Comparison of ENCODE assay signal across 11 mouse cellular contexts in the genomic region with DNA sequence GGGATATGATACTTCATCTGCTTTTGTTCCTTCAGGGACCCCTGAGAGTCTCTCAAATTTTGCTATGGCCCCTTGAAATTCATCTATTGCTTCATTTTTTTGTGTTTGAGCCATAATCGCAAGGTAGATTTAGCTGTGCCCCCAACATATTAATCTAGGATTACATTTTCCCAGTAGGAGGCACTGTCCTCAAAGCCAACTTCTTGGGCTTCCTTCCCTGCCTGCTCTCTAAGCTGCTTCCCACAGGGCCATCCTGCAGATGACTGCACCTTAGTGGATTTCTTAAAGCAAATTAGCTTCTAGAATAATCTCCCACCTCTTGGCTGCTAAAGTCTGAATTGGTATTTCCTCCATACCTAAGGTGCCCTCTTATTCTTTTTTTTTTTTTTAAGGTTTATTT. TPM values are rescaled to one million over a fixed set of nuclear protein-coding genes. Genes with fewer than 3 reads are reported as not detected.
A peak's percentile ranks its signal among the peaks of the same experiment; 100 is the strongest.
DNase-seq lines count a peak whose midpoint lies in the region; ATAC-seq and TF ChIP-seq lines count a peak whose summit lies in the region.
"Had no signal": no experiment of that assay in that cellular context is flagged by ENCODE, and none has a peak within 500 bp of the region (broad histone marks: within the 10 kb centered on the region; RNA-seq: fewer than 3 reads in every experiment).

No protein-coding gene starts in this region.

- H3K27ac ChIP-seq in kidney, embryonic 16.5 days (ENCODE audit: low read length) = no peak overlapping the region
- no peak overlapping the region for H3K27ac ChIP-seq in stomach, postnatal 0 days (replicated peaks)
- no peak overlapping the region for H3K27ac ChIP-seq in forebrain, embryonic 13.5 days
- H3K27ac ChIP-seq: embryonic facial prominence, embryonic 13.5 days; hindbrain, embryonic 15.5 days had no signal

- ATAC-seq in kidney, embryonic 16.5 days (ENCODE audit: low FRiP score, low TSS enrichment) = no peak
- no peak for ATAC-seq in stomach, postnatal 0 days (ENCODE audit: low FRiP score, low TSS enrichment)
- ATAC-seq in forebrain, embryonic 13.5 days = no peak

- H3K4me2 ChIP-seq in kidney, embryonic 16.5 days (replicated peaks; ENCODE audit: low read depth, low read length) = no peak overlapping the region
- H3K4me2 ChIP-seq in stomach, postnatal 0 days (replicated peaks; ENCODE audit: low read depth) = no peak overlapping the region
- no peak overlapping the region for H3K4me2 ChIP-seq in forebrain, embryonic 13.5 days
- H3K4me2 ChIP-seq: embryonic facial prominence, embryonic 13.5 days; hindbrain, embryonic 15.5 days had no signal

- H3K4me3 ChIP-seq in kidney, embryonic 16.5 days (ENCODE audit: low read length) = no peak overlapping the region
- no peak overlapping the region for H3K4me3 ChIP-seq in stomach, postnatal 0 days (ENCODE audit: low read depth, low read length)
- H3K4me3 ChIP-seq in forebrain, embryonic 13.5 days = no peak overlapping the region
- H3K4me3 ChIP-seq: embryonic facial prominence, embryonic 13.5 days; hindbrain, embryonic 15.5 days had no signal

- H3K9ac ChIP-seq in kidney, embryonic 16.5 days (replicated peaks; ENCODE audit: low read length) = no peak overlapping the region
- no peak overlapping the region for H3K9ac ChIP-seq in stomach, postnatal 0 days (ENCODE audit: low read length)
- no peak overlapping the region for H3K9ac ChIP-seq in forebrain, embryonic 13.5 days
- H3K9ac ChIP-seq: embryonic facial prominence, embryonic 13.5 days; hindbrain, embryonic 15.5 days had no signal

- no peak for TF ChIP-seq EP300 in stomach, postnatal 0 days (optimal IDR thresholded peaks at IDR 0.05)

- peak; percentile 14 for DNase-seq in kidney, adult 9 months
- DNase-seq in thymus, postnatal 14 days = peak; percentile 14
- DNase-seq in thymus, postnatal 10 days (ENCODE audit: low spot score in 2 of 2) = no peak
- peak; percentile 32 for DNase-seq in ZHBTc4 (ENCODE audit: low read depth, low spot score)
- DNase-seq in stomach, postnatal 0 days (ENCODE audit: low spot score) = no peak
- DNase-seq in right cerebral cortex, postnatal 25 days = no peak
- DNase-seq: heart, adult 18-20 months had no signal

- no peaks in the 10 kb centered on the region for H3K27me3 ChIP-seq in kidney, embryonic 16.5 days (ENCODE audit: insufficient read depth, low read length)
- no peaks in the 10 kb centered on the region for H3K27me3 ChIP-seq in stomach, postnatal 0 days (ENCODE audit: control insufficient read depth, insufficient read depth, low read length)
- no peaks in the 10 kb centered on the region for H3K27me3 ChIP-seq in forebrain, embryonic 13.5 days
- H3K27me3 ChIP-seq: embryonic facial prominence, embryonic 13.5 days; hindbrain, embryonic 15.5 days had no signal

- WGBS in kidney, embryonic 16.5 days = 81% methylated on average over 1 of the region's 1 CpGs
- WGBS in stomach, postnatal 0 days = 75% methylated on average over 1 of the region's 1 CpGs
- 74% methylated on average over 1 of the region's 1 CpGs for WGBS in forebrain, embryonic 13.5 days

- H3K9me3 ChIP-seq in kidney, embryonic 16.5 days (ENCODE audit: low read length) = no peaks in the 10 kb centered on the region
- no peaks in the 10 kb centered on the region for H3K9me3 ChIP-seq in stomach, postnatal 0 days (ENCODE audit: control insufficient read depth, low read length)
- no peaks in the 10 kb centered on the region for H3K9me3 ChIP-seq in forebrain, embryonic 13.5 days (replicated peaks)
- H3K9me3 ChIP-seq: embryonic facial prominence, embryonic 13.5 days; hindbrain, embryonic 15.5 days had no signal

- no peaks in the 10 kb centered on the region for H3K36me3 ChIP-seq in kidney, embryonic 16.5 days (ENCODE audit: insufficient read depth, low read length)
- no peaks in the 10 kb centered on the region for H3K36me3 ChIP-seq in stomach, postnatal 0 days (ENCODE audit: control insufficient read depth, insufficient read depth, low read length)
- H3K36me3 ChIP-seq in forebrain, embryonic 13.5 days (ENCODE audit: poor library complexity, severe bottlenecking) = no peaks in the 10 kb centered on the region
- H3K36me3 ChIP-seq: embryonic facial prominence, embryonic 13.5 days; hindbrain, embryonic 15.5 days had no signal

- H3K4me1 ChIP-seq in kidney, embryonic 16.5 days (ENCODE audit: insufficient read depth, low read length) = 0 out of 2 replicates have a peak, but pooled peaks cover 2% of the 10 kb centered on the region
- H3K4me1 ChIP-seq in stomach, postnatal 0 days (replicated peaks; ENCODE audit: control insufficient read depth, insufficient read depth) = no peaks in the 10 kb centered on the region; the same call in 1 of the 2 replicates
- peaks cover 7% of the 10 kb centered on the region for H3K4me1 ChIP-seq in forebrain, embryonic 13.5 days

- peak; percentile 62 for TF ChIP-seq CTCF in stomach, postnatal 0 days (IDR thresholded peaks at IDR 0.05; ENCODE audit: low read depth)

RNA-seq across cellular contexts. Expression of gene Ssb, which starts 3.5 kb away (rescaled TPM):
- polyA plus RNA-seq in kidney, embryonic 16.5 days (2015; fragmentation: Nextera tagmentation; extraction: Ambion mirVana) = 296 and 313 TPM in 2 replicates
- polyA plus RNA-seq in stomach, postnatal 0 days (2015; fragmentation: Nextera tagmentation; extraction: Ambion mirVana) = 161 and 203 TPM in 2 replicates
- polyA plus RNA-seq in forebrain, embryonic 13.5 days (2015; fragmentation: Nextera tagmentation; extraction: Ambion mirVana) = 400 and 426 TPM in 2 replicates

RNA-seq across cellular contexts. Expression of gene Mettl5, which starts 27.5 kb away (rescaled TPM):
- polyA plus RNA-seq in kidney, embryonic 16.5 days (2015; fragmentation: Nextera tagmentation; extraction: Ambion mirVana) = 38.3 and 39.9 TPM in 2 replicates
- 29.4 and 32.0 TPM in 2 replicates for polyA plus RNA-seq in stomach, postnatal 0 days (2015; fragmentation: Nextera tagmentation; extraction: Ambion mirVana)
- polyA plus RNA-seq in forebrain, embryonic 13.5 days (2015; fragmentation: Nextera tagmentation; extraction: Ambion mirVana) = 36.2 and 40.6 TPM in 2 replicates

RNA-seq across cellular contexts. Expression of gene Klhl23, which starts 36.1 kb away (rescaled TPM):
- 29.9 and 31.5 TPM in 2 replicates for polyA plus RNA-seq in kidney, embryonic 16.5 days (2015; fragmentation: Nextera tagmentation; extraction: Ambion mirVana)
- 21.4 and 25.1 TPM in 2 replicates for polyA plus RNA-seq in stomach, postnatal 0 days (2015; fragmentation: Nextera tagmentation; extraction: Ambion mirVana)
- polyA plus RNA-seq in forebrain, embryonic 13.5 days (2015; fragmentation: Nextera tagmentation; extraction: Ambion mirVana) = 45.2 and 49.5 TPM in 2 replicates

RNA-seq across cellular contexts. Expression of gene Ubr3, which starts 39.2 kb away (rescaled TPM):
- 12.7 and 14.1 TPM in 2 replicates for polyA plus RNA-seq in kidney, embryonic 16.5 days (2015; fragmentation: Nextera tagmentation; extraction: Ambion mirVana)
- 7.9 and 9.0 TPM in 2 replicates for polyA plus RNA-seq in stomach, postnatal 0 days (2015; fragmentation: Nextera tagmentation; extraction: Ambion mirVana)
- 14.2 and 15.7 TPM in 2 replicates for polyA plus RNA-seq in forebrain, embryonic 13.5 days (2015; fragmentation: Nextera tagmentation; extraction: Ambion mirVana)

Comparison
In these comparisons a context has a peak if more than half of its experiments do, and no peak if none do; other contexts are left out.
1. DNase-seq: peak in kidney, adult 9 months (single experiment), thymus, postnatal 14 days (single experiment) and ZHBTc4 (single experiment); none in thymus, postnatal 10 days (0 of 2), stomach, postnatal 0 days (single experiment) and right cerebral cortex, postnatal 25 days (single experiment).